Mouse (Mus musculus): ENCODE data around the gene Jmjd8.

DNA sequence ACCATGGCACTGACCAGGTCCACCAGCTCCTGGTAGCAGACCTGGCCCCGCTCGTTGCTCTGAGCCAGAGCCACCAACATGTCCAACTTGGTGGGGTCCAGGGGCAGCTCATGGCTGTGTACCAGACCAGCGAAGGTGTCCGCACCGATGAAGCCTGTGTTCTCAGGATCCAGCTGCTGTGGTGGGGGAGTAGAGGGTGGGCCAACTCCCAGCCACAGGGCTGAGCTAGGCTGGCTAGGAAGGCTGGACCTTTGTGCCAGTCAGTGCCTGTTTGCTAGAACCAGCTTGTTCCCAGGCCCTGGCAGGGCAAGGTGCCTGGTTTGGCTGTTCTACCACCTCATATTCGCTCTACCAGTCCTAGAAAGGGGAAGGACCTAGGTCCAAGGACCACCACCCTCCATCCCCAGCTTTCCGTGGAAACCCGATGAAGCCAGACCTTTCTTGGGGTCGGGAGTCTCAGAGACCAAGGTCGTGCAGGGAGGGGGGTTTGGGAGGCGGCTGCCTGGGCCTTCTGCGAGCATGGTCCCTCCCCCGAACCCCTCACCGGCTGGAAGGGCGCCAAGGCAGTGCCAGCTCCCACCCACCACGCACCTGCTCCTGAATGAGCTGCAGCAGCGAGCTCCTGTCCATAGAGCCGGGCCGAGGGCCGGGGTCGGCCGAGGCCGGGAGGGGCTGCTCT, 7.9 kb downstream of the Jmjd8 start:
- TF ChIP-seq POLR2A (IDR thresholded peaks at IDR 0.05; ENCODE audit: extremely low read depth, insufficient read depth, low read length) (no peak), CTCF (IDR thresholded peaks at IDR 0.05; ENCODE audit: low read depth, low read length) (no peak)
